Mouse (Mus musculus) limb, embryonic 14.5 days (tissue): Measurements from ENCODE around the gene Plod1. TPM values are rescaled to one million over a fixed set of nuclear protein-coding genes. Genes with fewer than 3 reads are reported as not detected.
A peak's percentile ranks its signal among the peaks of the same experiment; 100 is the strongest.

Source experiments
- ATAC-seq: fragments of 200-750 bp; cut with Nextera tagmentation; 2 replicates; pipeline ENCODE4 v1.8.0; 2017; ENCODE audit warnings: low read depth, moderate number of reproducible peaks, moderate TSS enrichment; ENCODE audit not compliant: low FRiP score
- DNase-seq: peaks from one replicate; pipeline ENCODE4 v3.0.0-alpha.2; 2015; ENCODE audit warnings: low spot score
- H3K27ac ChIP-seq: fragments of 300-500 bp; sonication (generic); replicated peaks from 2 replicates; pipeline ENCODE4 v1.5.1; 2014; ENCODE audit warnings: low read depth, mild to moderate bottlenecking, low read length, moderate library complexity, mixed read lengths
- H3K27me3 ChIP-seq: fragments of 300-500 bp; sonication (generic); 2 replicates; pipeline ENCODE4 v1.6.1; 2014; ENCODE audit warnings: low read length, mixed read lengths; ENCODE audit not compliant: control insufficient read depth, insufficient read depth
- H3K36me3 ChIP-seq: fragments of 300-500 bp; sonication (generic); 2 replicates; pipeline ENCODE4 v1.6.1; 2014; ENCODE audit warnings: mild to moderate bottlenecking, low read length, moderate library complexity, mixed read lengths; ENCODE audit not compliant: control insufficient read depth, insufficient read depth
- H3K4me1 ChIP-seq: fragments of 300-500 bp; sonication (generic); 2 replicates; pipeline ENCODE4 v1.6.1; 2014; ENCODE audit warnings: antibody characterized with exemption, low read length, mixed read lengths; ENCODE audit not compliant: control insufficient read depth, insufficient read depth
- H3K4me2 ChIP-seq: fragments of 300-500 bp; sonication (generic); replicated peaks from 2 replicates; pipeline ENCODE4 v1.6.1; 2014; ENCODE audit warnings: low read depth, mild to moderate bottlenecking, low read length, moderate library complexity; ENCODE audit not compliant: severe bottlenecking
- H3K4me3 ChIP-seq: fragments of 300-500 bp; sonication (generic); replicated peaks from 2 replicates; pipeline ENCODE4 v1.5.1; 2014; ENCODE audit warnings: low read length
- H3K9ac ChIP-seq: fragments of 300-500 bp; sonication (generic); 2 replicates; pipeline ENCODE4 v1.6.1; 2014; ENCODE audit warnings: mild to moderate bottlenecking, low read depth, low read length, moderate library complexity; ENCODE audit not compliant: severe bottlenecking
- H3K9me3 ChIP-seq: fragments of 300-500 bp; sonication (generic); 2 replicates; pipeline ENCODE4 v1.6.1; 2016; ENCODE audit warnings: low read length; ENCODE audit not compliant: control insufficient read depth
- POLR2A ChIP-seq: fragments of 200-500 bp; IDR thresholded peaks from 2 replicates; pipeline ENCODE4 v1.8.0; 2012; ENCODE audit warnings: inconsistent platforms, mild to moderate bottlenecking, moderate library complexity, borderline replicate concordance; ENCODE audit not compliant: insufficient read depth, insufficient read length; ENCODE audit errors: extremely low read depth
- WGBS: fragments of 180-500 bp; shearing (Covaris S2); extraction: QIAGEN DNeasy Blood & Tissue Kit; methylation state at CpG from one replicate; pipeline ENCODE4 v1.1.7; 2014; 5-methylcytosine and 5-hydroxymethylcytosine counted together
- polyA plus RNA-seq, 2 experiments: library from polyadenylated mRNA; depleted of rRNA in 1 of 2; stranded (reverse) in 1 of 2; unstranded in 1 of 2; fragments of >200 nt; fragmentation: Nextera tagmentation in 1 of 2; extraction: Ambion mirVana in 1 of 2; gene quantifications; 2 replicates each; pipeline versions ENCODE4 v1.2.1 to v1.2.3; 2012 to 2014

Gene Plod1
- polyA plus RNA-seq (2012; rRNA removed), result 104 and 129 TPM in 2 replicates
- 93.0 and 103 TPM in 2 replicates for polyA plus RNA-seq (2014; fragmentation: Nextera tagmentation; extraction: Ambion mirVana)

DNA sequence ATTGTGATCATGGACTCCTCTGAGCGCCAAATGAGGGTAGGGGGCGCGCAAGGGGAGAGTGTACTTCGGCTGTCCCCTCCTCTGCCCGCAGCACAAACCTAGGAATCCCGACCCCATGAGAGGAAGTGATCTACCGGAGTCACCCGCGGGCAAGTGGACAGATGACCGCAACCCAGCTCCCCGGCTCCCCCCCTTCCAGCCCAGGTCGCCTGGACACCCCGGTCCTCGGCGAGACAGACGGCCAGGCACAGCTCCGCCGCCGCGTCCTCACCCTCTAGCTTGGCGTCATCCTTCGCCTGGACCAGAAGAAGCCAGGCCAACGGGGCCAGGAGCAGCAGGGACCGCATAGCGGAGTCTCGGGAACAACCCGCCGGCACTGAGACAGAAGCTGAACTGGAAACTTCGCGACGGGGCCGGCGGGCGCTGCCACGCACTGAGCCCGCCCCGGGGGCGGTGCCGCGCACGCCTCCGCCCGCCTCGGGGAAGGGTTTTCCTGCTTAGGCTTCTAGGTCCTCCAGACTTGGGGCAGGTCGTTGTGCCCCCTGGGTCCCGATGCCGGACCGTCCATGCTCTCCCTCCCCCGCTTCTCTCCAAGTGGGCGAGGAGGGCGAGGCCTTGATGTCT lies at the start of gene Plod1:
Gene Plod1 (minus strand): TSS at position 437 of the 624 bp plus-strand sequence.
- H3K4me3 ChIP-seq, result peak within 1 kb of the TSS; percentile 71
- H3K4me2 ChIP-seq, result peak within 1 kb of the TSS; percentile 50
- H3K9ac ChIP-seq, result peak within 1 kb of the TSS; percentile 87
- peaks cover 53% of the 10 kb centered on the region for H3K4me1 ChIP-seq
- peak within 1 kb of the TSS; percentile 77 for H3K27ac ChIP-seq
- TF ChIP-seq POLR2A, result 0 out of 2 replicates have a peak, but pooled peaks have one; percentile 50
- H3K36me3 ChIP-seq, result peaks cover 11% of the 10 kb centered on the region
- ATAC-seq (peak; percentile 77), DNase-seq (peak; percentile 78)
- under 1% methylated on average over 39 of the region's 51 CpGs for WGBS
- H3K27me3 ChIP-seq, result no peaks in the 10 kb centered on the region
- H3K9me3 ChIP-seq, result no peaks in the 10 kb centered on the region

DNA sequence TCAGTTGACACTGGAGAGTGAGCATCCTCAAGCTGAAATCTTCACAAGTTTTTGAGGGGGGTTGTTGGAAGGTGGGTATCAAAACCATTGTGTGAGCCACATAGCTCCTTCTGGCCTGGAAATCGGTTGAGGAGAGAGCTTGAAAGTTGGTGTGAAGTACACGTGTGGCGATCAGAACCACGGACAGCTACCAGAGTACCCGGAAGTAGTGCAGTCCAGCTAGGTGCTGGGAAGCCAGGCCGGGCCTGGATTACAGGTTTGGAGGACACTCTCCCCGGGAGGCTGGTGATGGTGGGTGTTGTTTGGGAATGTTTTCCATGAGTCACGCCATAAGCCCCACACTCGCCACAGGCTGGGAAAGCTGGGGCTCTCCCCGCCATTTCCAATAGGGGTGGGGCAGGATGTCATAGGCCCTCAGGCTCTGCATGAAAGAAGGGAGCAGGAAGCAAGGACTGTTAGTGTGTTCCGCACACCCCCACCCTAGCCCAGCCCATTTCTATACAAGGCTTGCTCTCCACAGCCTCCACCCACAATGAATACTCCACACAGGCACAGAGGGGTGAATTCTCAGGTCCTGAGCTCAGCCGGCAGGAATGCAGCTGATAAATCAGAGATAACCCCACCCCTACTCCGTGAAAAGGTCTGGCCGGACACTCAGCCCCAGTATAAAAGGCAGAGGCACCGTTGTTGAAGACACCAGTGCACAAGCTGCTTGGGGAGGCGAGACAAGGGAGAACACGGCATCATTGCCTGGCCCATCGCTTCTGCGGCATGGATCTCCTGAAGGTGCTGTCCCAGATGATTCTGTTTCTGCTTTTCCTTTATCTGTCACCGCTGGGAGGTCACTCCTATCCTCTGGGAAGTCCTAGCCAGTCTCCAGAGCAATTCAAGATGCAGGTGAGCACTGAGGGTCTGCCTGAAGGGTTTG lies 48.9 kb upstream of the Plod1 start, which contains the start of gene Nppb:
Gene Nppb (plus strand): TSS at position 584 of the 928 bp plus-strand sequence.
- no peak within 1 kb of the TSS for H3K4me3 ChIP-seq
- H3K4me2 ChIP-seq, result no peak within 1 kb of the TSS
- no peak within 1 kb of the TSS for H3K9ac ChIP-seq
- no peak within 1 kb of the TSS for H3K27ac ChIP-seq
- 32% methylated on average over 20 of the region's 20 CpGs for WGBS
- H3K4me1 ChIP-seq, result no peaks in the 10 kb centered on the region
- ATAC-seq, result no peak
- TF ChIP-seq POLR2A, result no peak
- H3K27me3 ChIP-seq, result no peaks in the 10 kb centered on the region
- peak; percentile 43 for DNase-seq
- H3K36me3 ChIP-seq, result no peaks in the 10 kb centered on the region
- no peaks in the 10 kb centered on the region for H3K9me3 ChIP-seq

DNA sequence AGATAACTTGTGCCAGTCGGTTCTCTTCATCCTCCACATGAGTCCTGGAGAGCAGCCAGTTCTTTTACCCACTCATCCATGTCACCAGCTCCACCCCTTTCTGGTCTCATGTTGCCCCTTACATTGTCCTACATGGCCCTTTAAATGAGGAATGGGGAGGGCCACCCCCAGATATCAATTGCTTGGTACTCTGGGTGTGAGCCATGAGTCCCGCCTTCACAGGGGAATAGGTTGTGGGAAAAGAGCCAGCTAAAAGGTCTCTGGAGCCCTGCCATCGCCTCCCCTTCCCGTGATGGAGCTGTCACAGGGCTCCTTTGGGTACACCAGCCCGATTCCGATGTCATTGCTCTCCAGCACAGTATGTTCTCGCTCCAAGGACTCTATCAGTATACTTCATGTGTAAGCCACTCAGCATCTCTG lies 42.9 kb upstream of the Plod1 start:
- H3K9me3 ChIP-seq, result no peaks in the 10 kb centered on the region
- ATAC-seq (no peak), DNase-seq (no peak)
- no peaks in the 10 kb centered on the region for H3K4me1 ChIP-seq
- no peak overlapping the region for H3K4me3 ChIP-seq
- 78% methylated on average over 7 of the region's 7 CpGs for WGBS
- no peaks in the 10 kb centered on the region for H3K27me3 ChIP-seq
- H3K9ac ChIP-seq, result no peak overlapping the region
- no peak overlapping the region for H3K27ac ChIP-seq
- TF ChIP-seq POLR2A, result no peak
- H3K4me2 ChIP-seq, result no peak overlapping the region
- H3K36me3 ChIP-seq, result no peaks in the 10 kb centered on the region

DNA sequence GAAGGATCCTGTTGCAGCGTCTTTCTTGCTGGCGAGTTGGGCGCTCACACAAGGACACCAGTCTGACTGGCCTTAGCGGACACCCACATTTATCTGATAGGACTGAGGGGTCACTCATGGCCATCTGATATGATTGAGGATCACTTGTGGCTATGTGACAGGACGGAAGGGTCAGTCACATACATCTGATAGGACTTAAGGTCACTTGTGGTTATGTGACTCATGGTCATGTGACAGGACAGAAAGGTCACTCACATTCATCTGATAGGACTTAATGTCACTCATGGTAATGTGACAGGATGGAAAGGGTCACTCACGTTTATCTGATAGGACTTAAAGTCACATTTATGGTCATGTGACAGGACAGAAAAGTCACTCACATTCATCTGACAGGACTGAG lies 41.8 kb upstream of the Plod1 start:
- no peak overlapping the region for H3K4me2 ChIP-seq
- no peak overlapping the region for H3K27ac ChIP-seq
- no peak for TF ChIP-seq POLR2A
- no peaks in the 10 kb centered on the region for H3K27me3 ChIP-seq
- ATAC-seq, result no peak
- no peaks in the 10 kb centered on the region for H3K9me3 ChIP-seq
- no peak overlapping the region for H3K9ac ChIP-seq
- no peak overlapping the region for H3K4me3 ChIP-seq
- WGBS, result 85% methylated on average over 6 of the region's 6 CpGs
- no peak for DNase-seq
- no peaks in the 10 kb centered on the region for H3K4me1 ChIP-seq
- no peaks in the 10 kb centered on the region for H3K36me3 ChIP-seq

DNA sequence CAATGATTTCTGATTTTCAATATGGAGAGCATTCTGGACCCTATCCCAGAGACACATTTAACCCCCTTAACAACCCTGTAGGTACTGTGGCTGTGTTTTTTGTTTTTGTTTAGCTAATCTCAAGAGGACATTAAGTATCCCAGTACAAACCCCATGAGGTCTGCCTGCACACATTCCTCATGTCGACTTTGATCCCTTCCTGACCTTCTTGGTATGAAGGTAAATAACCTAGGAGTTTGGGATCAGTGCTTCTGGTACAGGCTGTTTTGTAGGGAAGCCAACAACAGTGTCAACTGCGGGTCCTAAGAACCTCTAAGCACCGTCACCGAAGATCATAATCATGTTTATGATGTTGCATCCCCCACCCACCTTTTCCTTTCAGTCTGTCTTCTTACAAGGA lies 41.2 kb upstream of the Plod1 start:
- DNase-seq, result no peak
- H3K4me1 ChIP-seq, result no peaks in the 10 kb centered on the region
- no peak for ATAC-seq
- no peaks in the 10 kb centered on the region for H3K27me3 ChIP-seq
- WGBS, result 76% methylated on average over 4 of the region's 4 CpGs
- H3K36me3 ChIP-seq, result no peaks in the 10 kb centered on the region
- no peak overlapping the region for H3K27ac ChIP-seq
- TF ChIP-seq POLR2A, result no peak
- H3K9me3 ChIP-seq, result no peaks in the 10 kb centered on the region
- H3K9ac ChIP-seq, result no peak overlapping the region
- H3K4me2 ChIP-seq, result no peak overlapping the region
- H3K4me3 ChIP-seq, result no peak overlapping the region
